ENCODE assay signal across 12 mouse cellular contexts in the genomic region with DNA sequence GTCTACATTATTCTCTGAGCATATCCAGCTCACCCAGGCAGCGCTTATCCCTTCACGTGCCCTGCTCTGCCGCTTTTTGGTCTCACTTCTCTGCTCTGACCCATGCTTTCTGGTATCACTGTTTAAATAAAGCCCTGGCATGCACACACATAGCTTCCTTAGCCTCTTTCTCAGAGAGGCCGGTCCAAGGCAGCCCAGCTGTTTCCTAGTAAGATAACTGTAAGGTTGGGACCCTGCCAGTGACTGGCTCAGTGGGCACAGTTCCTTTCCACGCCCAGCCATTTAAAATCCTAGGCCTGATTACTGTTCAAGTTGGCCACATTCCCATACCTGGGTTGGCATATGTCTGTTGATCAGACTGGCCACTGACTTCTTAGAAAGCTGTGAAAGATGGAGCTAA.
DNase-seq lines count a peak whose midpoint lies in the region; ATAC-seq and TF ChIP-seq lines count a peak whose summit lies in the region.
"Had no signal": no experiment of that assay in that cellular context is flagged by ENCODE, and none has a peak within 500 bp of the region (broad histone marks: within the 10 kb centered on the region; RNA-seq: fewer than 3 reads in every experiment).

No protein-coding gene starts in this region.

- H3K4me2 ChIP-seq in hindbrain, postnatal 0 days (ENCODE audit: low read depth, low read length), result no peak overlapping the region
- no peak overlapping the region for H3K4me2 ChIP-seq in hindbrain, embryonic 12.5 days (replicated peaks)
- H3K4me2 ChIP-seq: midbrain, embryonic 12.5 days had no signal

- WGBS in hindbrain, postnatal 0 days, result 49% methylated on average over 5 of the region's 5 CpGs
- 80% methylated on average over 5 of the region's 5 CpGs for WGBS in hindbrain, embryonic 12.5 days
- WGBS in kidney, adult 2 months, result 59% methylated on average over 5 of the region's 5 CpGs

- H3K9me3 ChIP-seq in hindbrain, postnatal 0 days (ENCODE audit: low read length), result no peaks in the 10 kb centered on the region
- no peaks in the 10 kb centered on the region for H3K9me3 ChIP-seq in hindbrain, embryonic 12.5 days (replicated peaks)
- H3K9me3 ChIP-seq: midbrain, embryonic 12.5 days had no signal

- H3K4me1 ChIP-seq in hindbrain, postnatal 0 days (ENCODE audit: insufficient read depth, low read length), result no peaks in the 10 kb centered on the region; the same call in 1 of the 2 replicates
- H3K4me1 ChIP-seq in hindbrain, embryonic 12.5 days, result peaks cover 11% of the 10 kb centered on the region
- H3K4me1 ChIP-seq in kidney, adult 2 months (ENCODE audit: control insufficient read depth, insufficient read depth, low read length), result no peaks in the 10 kb centered on the region

- peak; percentile 43; the same call in 1 of the 2 replicates for ATAC-seq in hindbrain, postnatal 0 days
- no peak for ATAC-seq in hindbrain, embryonic 12.5 days (ENCODE audit: low FRiP score)

- TF ChIP-seq CTCF in hindbrain, postnatal 0 days (IDR thresholded peaks at IDR 0.05; ENCODE audit: low read depth), result no peak
- TF ChIP-seq CTCF in kidney, adult 2 months (conservative IDR thresholded peaks at IDR 0.05; ENCODE audit: insufficient read depth, insufficient read length, low read depth, low read length), result no peak

- H3K36me3 ChIP-seq in hindbrain, postnatal 0 days (ENCODE audit: insufficient read depth, low read length), result no peaks in the 10 kb centered on the region
- H3K36me3 ChIP-seq in hindbrain, embryonic 12.5 days, result no peaks in the 10 kb centered on the region
- H3K36me3 ChIP-seq in kidney, adult 2 months (ENCODE audit: control insufficient read depth, insufficient read depth, low read length), result no peaks in the 10 kb centered on the region
- H3K36me3 ChIP-seq: G1E; midbrain, embryonic 12.5 days had no signal

- H3K27me3 ChIP-seq in hindbrain, postnatal 0 days (ENCODE audit: insufficient read depth, low read length), result no peaks in the 10 kb centered on the region
- peaks cover 3% of the 10 kb centered on the region; the same call in 1 of the 2 replicates for H3K27me3 ChIP-seq in hindbrain, embryonic 12.5 days
- H3K27me3 ChIP-seq in kidney, adult 2 months (replicated peaks; ENCODE audit: control insufficient read depth, insufficient read depth, low read length), result no peaks in the 10 kb centered on the region

- no peak for TF ChIP-seq POLR2A in kidney, adult 2 months (IDR thresholded peaks at IDR 0.05; ENCODE audit: low read depth, low read length)

- H3K27ac ChIP-seq in hindbrain, postnatal 0 days, result no peak overlapping the region
- no peak overlapping the region for H3K27ac ChIP-seq in hindbrain, embryonic 12.5 days
- H3K27ac ChIP-seq in kidney, adult 2 months (ENCODE audit: insufficient read depth, low read depth, low read length), result no peak overlapping the region
- H3K27ac ChIP-seq: midbrain, embryonic 12.5 days had no signal

- no peak overlapping the region for H3K4me3 ChIP-seq in hindbrain, postnatal 0 days (ENCODE audit: low read length)
- no peak overlapping the region for H3K4me3 ChIP-seq in hindbrain, embryonic 12.5 days
- H3K4me3 ChIP-seq in kidney, adult 2 months (ENCODE audit: insufficient read depth, low read depth, low read length), result no peak overlapping the region
- H3K4me3 ChIP-seq: midbrain, embryonic 12.5 days had no signal

- peak; percentile 77 for DNase-seq in hindbrain, postnatal 0 days (ENCODE audit: low spot score)
- peak; percentile 13 for DNase-seq in heart, adult 8-10 months (ENCODE audit: low spot score)
- DNase-seq in kidney, adult 2 months, result peak; percentile 70
- peak; percentile 78 to 84 for DNase-seq in lung, postnatal 4 days
- no peak for DNase-seq in layer of hippocampus, adult 18-20 months (ENCODE audit: low spot score in 2 of 2)
- no peak for DNase-seq in neural tube, embryonic 10.5 days (ENCODE audit: extremely low spot score, low spot score)
- DNase-seq in left cerebral cortex, adult 9 months (ENCODE audit: low spot score in 2 of 2), result no peak
- DNase-seq: layer of hippocampus, postnatal 36 days; spleen, adult 18-20 months had no signal

- H3K9ac ChIP-seq in hindbrain, postnatal 0 days (replicated peaks; ENCODE audit: low read length), result no peak overlapping the region
- H3K9ac ChIP-seq in hindbrain, embryonic 12.5 days, result no peak overlapping the region
- H3K9ac ChIP-seq: midbrain, embryonic 12.5 days had no signal

Comparison
In these comparisons a context has a peak if more than half of its experiments do, and no peak if none do; other contexts are left out.
1. DNase-seq: peak in hindbrain, postnatal 0 days (single experiment), heart, adult 8-10 months (single experiment), kidney, adult 2 months (single experiment) and lung, postnatal 4 days (2 of 2); none in layer of hippocampus, adult 18-20 months (0 of 2), neural tube, embryonic 10.5 days (single experiment) and left cerebral cortex, adult 9 months (0 of 2).